Mouse (Mus musculus) erythroblast, embryonic 14.5 days (primary cell): ENCODE data around the gene Gm5485.

Experiments used
- GATA1 ChIP-seq: IDR thresholded peaks from 2 replicates; pipeline ENCODE4 v1.6.1; 2012; ENCODE audit warnings: low read length, inconsistent platforms, mixed read lengths
- TAL1 ChIP-seq: IDR thresholded peaks from 3 replicates; pipeline ENCODE4 v1.6.1; 2012; ENCODE audit warnings: low read length, inconsistent platforms, mixed read lengths

DNA sequence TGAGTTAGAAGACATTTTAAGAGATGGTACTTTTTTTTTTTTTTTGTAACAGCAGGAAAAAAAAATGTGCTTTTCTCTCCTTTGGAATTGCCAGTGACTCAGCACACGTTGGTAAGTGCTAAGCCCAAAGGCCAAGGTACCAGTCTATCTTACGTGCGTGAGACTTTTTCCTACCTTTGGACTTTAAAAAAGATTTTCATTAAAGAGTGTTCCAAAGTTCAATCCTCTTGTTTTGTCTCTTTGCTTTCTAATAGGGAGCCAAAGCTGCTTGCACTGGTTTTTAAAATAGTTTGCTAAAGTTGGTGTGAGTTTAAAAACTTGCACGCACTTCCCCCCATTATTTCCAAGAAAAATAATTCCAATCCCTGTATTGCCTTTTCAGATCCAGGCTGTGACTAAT, 11.9 kb upstream of the Gm5485 start:
- no peak for TF ChIP-seq GATA1
- no peak for TF ChIP-seq TAL1
